Mouse (Mus musculus): Measurements from ENCODE around the gene March10. TPM values are rescaled to one million over a fixed set of nuclear protein-coding genes. Genes with fewer than 3 reads are reported as not detected.

March10 gene
- not detected for total RNA-seq (2021)
- long read RNA-seq, experiment 1: 0 reads
- long read RNA-seq, experiment 2: 0 reads

DNA sequence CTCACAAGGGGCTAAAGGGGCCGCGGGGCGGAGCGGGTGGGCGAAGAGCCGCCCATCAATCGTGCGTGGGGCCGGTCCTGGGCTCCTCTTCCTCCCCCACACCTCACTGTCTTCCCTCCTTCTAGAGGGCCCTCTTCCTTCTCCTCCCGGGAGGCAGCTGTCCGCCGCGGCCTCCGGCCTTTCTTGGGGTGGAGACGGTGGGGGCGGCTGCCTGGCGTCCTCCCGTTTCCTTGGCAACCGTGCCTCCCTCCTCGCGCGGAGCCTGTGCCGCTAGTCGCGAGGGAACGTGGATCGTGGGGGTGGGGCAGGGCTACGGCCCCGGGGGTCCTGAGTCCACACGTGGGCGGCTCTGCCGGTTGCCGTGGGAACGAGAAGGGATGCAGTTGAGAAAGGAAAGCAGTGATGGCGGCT lies at the start of gene March10:
TSS of gene March10 (minus strand) at position 239 of the 411 bp plus-strand sequence.
- peak in 1 of 2 experiments; percentile 20 for DNase-seq

DNA sequence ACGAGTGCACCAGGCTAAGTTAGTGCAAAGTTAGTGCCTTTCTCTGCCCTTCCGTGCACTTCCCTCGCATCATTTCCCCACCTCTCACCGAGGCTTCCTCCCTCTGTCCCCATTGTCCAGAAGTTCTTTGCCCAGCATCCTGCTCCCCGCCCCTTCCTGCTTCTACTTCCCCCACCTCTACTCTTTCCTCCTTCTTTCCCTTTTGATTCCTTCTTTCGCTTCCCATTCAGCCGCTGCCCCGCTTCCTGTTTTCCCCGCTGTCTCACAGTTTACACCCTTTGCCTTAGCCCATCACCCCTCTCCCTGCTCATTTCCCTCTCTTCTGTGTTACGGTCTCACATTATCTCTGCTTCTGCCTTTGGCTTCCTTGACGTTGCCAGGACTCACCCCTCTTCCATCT lies 49.8 kb upstream of the March10 start:
- DNase-seq: peak in 1 of 2 experiments; percentile 69

DNA sequence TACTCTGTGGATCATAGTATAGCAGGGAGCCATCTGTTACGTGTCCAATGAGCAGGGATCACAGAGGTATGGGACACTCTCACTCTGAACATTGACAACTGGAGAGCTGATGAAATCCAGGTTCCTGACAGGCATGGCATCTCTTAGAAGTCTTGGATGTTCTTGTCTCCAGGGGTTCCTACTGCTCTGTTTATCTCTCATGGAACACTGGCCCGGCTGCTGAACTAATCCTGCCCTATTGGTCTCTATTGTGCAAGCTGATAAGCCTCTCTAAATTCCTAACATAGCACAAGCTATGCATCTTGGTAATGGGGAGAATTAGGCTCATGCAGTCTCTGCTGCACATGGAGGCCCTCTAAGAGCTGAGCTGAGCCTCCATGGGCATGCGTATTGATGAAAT lies 48.5 kb upstream of the March10 start:
- no peak for DNase-seq

DNA sequence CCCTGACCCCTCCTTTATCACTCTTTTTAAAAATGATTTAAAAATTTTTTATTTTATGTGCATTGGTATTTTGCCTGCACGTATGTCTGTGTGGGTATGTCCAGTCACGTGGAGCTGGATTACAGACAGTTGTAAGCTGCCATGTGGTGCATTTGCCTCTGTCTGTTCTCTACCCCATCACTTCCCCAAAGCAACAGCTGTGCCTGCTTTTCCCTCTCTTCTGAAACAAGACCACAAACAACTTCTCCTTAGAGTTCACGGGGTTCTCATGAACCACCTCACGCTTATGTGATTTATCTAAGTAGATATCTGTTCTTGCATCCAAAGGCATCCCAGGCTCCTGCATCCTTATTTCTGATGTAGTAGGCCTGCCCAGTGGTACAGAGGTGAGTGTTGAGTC lies 45.8 kb upstream of the March10 start:
- DNase-seq: peak in 1 of 2 experiments; percentile 34

DNA sequence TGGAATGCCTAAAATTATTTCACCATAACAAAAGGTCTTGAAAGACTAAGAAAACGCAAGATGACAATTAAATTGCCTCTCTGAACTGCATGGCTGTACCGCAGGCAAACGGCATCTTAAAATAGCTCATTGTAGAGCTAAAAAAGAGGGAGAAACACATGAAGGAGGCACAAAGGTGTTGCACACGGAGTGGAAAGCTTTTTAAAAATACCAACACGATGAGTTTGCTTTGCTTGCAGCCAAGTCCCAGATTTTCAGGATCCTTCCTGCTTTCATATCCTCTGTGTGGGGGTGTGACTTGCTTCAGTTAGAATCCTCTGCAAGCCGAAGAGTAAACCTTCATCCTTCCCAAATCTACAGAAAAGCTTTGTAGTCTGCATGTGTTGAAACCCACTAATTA lies 41.0 kb upstream of the March10 start:
- no peak for DNase-seq

DNA sequence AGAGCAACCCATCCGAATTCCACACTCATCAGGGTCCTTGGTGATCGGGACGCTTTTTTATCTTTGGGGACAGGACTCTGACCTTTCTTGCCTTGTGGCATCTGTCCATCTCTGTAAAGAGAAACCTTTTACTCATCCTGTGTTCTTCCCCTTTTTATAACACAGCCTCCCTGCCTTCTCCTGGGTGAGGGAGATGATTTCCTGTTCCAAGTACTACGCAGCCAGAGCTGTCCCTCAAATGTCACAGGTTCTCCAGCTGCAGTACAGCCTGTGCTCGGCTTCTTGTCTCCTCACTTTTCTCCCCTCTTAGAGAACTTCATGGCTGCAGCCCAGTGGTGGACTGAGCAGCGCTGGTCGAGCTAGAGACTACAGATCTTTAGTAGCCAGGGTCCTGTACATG lies 40.1 kb upstream of the March10 start:
- DNase-seq: peak; percentile 31 to 33

DNA sequence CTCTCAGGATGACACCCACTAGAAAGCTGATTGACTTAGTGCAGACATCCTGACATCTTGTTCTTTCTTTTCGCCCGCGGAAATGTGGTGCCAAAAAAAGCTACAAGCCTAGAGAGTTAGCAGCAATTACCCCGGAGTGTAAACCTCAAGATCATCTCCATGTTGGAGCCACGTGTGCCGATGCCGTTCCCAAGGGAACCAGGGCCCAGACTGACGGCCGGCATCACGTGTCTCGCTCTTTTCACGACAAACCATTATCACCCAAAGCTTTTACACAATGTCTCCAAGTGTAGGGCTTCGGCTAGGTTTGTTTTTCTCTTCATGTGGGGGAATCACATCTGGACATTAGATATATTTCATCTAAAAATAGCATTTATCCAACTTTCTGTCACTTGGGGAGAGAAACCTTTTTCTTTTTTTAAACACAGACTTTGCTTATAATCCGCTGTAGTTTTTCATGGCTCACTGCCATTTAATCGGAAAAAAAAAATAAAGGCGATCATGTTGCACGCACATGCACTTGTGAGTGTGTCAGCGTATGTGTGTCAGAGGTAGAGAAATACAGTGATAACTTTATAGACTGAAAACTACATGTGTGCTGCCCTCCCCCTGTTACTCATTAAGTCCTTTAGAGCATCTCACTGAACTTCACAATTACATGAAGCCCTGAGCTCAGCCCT lies 39.2 kb upstream of the March10 start:
- DNase-seq: no peak

DNA sequence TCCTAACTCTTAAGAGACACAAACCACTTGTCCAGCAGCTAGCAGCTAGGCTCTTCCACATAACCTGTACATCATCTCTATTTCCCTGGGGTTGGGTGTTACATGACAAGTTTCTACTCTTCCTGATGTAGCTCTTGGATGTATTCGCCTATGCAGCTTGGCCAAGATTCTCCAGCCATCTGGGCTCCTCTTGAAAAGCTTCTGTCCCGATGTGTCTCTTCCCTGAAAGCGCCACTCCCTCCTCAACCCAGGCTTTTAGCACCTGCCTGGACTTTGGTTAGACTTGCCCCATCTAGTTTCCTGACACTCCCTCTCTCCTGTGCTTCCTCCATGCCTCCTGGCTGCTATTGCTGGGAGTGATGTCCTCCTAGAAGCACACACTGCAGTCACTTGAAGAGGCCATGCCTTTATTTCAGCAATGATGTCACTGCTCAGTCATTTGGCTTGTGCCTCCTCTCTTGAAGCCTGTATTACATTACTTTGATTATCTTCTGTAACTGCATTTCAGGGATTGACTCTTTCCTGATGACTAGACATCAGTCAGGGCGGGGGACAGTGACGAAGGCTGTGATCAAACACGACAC lies 38.3 kb upstream of the March10 start:
- DNase-seq: peak; percentile 39 to 40

DNA sequence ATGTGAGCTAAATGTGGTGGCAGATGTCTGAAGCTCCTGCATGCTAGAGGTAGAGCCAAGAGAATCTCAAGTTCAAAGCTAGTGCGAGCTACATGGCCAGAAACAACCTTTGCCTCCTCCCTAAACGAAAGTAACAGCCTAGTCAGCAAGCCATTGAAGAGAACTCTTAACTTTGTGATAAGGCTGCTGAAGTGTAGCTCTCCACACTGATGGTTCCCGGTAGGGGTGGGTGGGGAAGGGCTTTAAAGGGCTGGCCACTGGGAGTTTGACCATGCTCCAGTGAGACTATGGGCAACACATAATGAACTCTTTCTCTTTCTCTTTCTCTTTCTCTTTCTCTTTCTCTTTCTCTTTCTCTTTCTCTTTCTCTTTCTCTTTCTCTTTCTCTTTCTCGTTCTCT lies 35.9 kb upstream of the March10 start:
- DNase-seq: no peak

DNA sequence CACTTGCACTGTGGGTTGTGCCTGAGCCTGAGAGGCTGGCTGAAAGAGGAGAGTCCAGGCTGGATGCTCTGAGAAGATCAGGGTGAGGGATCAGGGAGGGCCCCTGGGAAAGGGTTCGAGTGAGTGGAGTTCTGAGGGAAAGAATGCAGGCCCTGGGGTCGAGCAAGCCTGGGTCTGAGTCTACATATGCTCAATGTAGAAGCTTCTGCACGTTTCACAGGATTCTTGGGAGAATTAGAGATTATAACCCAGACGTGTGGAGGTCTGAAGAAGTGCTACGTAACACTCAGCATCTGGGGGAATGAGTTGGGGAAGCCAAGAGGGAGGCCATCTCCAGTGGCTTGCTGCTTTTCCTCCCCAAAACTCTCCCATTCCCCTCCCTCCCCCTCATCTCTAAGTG lies 34.4 kb upstream of the March10 start:
- DNase-seq: no peak

DNA sequence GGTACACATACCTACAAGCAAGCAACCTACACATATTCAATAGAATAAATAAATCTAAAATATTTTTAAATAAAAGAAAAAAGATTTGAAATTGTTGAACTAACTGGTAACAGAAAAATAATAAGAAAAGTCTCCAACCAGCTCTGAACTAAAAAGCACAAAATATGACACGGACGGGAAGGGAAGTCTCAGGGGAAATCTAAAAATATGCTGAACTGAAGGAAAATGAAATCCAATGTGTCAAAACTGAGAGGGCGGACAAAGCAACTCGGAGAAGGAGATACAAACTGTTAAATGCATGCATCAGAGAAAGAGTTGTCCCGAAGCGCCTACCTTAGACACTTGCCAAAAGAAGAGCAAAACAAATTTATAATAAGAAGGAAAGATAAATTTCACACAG lies 28.9 kb upstream of the March10 start:
- DNase-seq: no peak

DNA sequence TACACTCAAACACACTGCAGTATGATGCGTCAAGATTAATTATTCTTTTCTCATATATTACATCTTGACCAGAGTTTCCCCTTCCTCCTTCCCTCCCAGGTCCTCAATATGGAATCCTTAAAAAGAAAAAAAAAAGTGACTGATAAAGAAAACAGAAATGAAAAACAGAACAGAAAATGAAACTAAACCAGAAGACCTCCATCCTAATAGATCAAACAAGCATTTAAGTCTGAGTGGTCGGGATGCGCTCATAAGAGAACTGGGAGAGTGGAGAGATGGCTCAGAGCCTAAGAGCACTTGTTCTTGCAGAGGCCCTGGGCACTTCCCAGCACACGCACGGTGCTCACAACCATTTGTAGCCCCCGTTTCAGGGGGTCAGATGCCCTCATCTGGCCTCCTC lies 28.5 kb upstream of the March10 start:
- no peak for DNase-seq

DNA sequence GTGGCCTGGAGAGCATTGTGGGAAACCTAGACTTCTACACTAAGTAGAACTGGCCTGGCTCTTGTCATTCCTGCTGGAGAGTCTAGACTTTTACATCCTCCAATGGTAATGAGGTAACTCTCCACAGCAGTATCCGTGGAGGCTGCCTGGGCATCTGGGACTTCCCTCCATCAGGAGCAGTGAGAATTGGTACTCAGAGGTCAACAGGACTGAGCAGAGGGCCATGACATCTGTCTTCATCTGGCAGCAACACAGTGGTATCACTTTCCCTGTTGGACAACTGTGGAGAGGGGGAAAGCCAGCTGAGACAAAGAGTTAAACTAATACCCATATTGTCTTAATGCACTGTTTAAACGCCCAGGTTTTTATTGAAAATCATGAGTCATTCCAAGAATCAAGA lies 26.2 kb upstream of the March10 start:
- DNase-seq: no peak

DNA sequence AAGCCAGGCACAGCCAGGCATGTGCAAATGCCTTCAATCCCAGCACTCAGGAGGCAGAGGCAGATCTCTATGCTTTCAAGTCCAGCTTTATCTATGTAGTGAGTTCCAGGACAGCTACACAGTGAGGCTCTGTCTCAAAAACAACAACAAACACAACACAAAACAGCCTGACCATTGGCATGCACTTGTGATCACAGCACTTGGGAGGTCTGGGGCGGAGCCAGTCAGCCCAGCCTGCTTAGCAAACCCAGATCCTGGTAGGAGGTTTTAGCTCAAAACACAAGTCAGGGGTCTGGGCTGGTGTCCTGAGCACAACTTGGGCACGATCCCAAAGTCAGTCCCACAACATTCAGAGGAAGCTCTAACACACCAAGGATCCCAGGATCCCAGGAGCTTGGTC lies 18.2 kb upstream of the March10 start:
- DNase-seq: no peak

DNA sequence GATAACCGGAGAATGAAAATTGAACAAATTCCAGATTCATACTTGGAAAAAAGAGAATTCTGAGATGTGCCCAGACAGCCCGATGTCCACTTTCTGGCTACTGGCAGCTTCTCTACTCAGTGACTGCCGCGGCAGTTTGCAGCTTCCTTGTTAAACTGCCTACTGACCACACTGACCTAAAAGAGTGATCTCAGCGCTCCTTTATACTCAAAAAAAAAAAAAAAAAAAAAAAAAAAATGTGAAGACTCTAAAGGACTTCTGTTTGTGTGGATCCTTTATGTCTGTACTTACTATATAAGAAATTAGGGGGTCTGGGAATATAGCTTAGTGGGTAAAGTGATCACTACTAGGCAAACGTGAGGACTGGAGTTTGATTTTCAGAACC lies 17.8 kb upstream of the March10 start:
- DNase-seq: no peak

DNA sequence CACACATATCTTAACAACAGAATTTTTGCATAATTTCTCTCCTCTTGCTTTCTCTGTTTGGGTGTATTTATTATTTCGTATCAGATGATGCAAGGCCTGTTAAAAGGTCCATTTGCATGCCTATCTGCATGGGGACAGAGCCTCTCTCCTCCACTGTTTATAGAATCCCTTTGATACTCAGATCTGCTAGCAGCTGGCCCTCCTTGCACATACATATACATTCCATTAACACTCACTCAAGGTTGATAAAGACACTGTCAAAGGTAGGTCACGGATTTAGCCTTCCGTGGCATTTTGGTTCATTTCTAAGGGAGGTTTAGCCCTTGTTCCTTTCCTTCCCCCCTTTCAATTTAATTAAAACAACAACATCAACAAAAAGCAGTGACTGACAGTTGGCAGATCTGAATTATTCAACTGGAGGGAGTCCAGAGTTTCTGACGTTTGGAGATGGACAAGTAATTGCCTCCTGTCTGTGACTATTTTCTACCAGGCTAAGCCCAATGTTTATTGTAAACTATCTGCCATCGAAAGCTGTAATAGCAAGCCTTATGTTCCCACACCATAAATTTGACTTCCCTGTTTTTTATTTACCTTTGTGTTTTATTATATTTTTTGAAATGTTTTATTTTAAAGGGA lies 17.3 kb upstream of the March10 start:
- DNase-seq: no peak

DNA sequence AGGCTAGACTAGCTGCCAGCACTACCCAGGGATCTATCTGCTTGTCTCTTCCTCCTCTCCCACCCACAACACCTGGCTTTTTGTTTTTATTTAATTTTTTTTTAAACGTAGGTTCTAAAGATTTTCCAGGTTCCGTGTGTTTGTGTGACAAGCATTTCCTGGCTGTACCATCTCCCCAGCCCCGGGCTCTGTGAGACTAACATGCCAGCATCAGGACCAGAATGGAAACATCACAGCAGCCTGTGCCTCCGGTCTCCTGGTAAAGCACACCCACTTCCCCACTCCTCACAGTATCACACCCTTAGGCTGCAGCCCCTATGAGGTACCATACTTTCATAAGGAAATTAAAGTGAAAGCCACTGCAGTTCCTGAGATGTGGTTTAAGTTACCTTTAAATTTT lies 16.1 kb upstream of the March10 start:
- no peak for DNase-seq

DNA sequence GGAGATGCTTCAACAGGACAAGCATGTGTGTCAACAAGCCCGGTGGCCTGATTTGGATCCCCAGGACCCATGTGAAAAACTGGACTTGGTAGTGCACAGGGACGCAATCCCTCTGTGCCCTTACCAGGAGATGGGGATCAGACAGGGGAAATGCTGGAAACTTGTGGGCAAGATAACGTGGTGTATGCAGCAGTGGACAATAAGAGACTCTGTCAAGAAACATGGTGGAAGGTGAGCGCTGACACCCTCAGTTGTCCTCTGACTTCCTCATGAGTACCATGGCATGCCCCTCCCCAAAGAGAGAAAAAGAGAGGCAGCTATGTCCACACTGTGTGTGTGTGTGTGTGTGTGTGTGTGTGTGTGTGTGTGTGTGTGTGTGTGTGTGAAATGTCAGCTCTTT lies 14.4 kb upstream of the March10 start:
- DNase-seq: no peak

DNA sequence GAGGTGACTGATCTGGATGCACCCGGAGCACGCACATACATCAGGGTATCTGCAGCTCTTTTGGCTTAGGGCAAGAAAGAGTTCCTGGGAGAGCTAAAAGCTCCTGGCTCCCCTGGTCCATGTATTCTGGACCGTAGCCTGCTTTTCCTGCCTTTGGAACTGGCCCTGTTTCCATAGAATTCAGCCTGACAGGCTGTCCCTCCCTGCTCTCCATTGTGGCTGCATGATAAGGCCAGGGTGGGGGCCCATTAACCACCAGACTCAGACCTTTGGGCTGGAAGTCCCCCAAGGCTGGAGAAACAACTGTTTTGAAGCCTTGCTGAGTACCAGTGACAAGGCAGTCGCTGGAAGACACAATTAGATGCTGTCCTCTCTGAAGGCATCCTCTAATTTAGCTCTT lies 13.0 kb upstream of the March10 start:
- peak in 1 of 2 experiments; percentile 38 for DNase-seq

DNA sequence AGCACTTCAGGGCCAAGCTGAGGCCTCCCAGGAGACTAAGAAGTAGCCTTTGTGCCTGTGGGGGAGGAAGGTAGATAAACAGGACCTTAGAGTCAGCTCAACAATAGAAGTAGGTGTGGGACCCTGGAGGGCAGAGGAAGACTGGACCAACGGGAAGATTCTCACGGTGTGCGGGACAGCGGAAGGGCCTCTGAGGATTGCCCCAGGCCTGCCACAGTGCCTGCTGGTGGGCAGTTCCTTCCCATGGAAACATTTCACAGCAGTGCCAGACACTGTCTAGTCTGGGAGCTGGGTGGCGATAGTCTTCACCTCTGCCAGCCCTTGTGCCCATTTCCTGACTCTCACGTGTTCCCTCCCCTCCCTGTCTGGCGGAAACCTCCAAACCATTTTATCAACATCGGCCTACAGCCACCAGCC lies 12.6 kb upstream of the March10 start:
- peak in 1 of 2 experiments; percentile 22 for DNase-seq

DNA sequence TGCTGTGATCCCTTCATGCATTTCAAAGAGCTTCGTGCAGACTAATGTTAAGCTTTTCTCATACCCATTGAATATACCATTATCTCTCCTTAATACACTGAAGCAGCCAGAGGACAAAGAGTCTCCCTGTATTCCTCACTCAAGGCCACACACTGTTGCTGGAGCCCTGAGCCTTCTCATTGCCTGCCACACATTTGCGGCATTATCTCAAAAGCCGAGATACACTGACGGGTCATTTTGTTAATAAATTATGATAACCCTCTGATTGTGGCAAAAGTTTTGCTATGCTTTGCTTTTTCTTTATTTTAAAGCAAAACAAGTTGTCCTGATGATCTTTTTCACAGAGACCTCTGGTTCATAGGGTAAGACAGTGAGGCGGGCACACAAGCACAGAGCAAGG lies 11.9 kb upstream of the March10 start:
- no peak for DNase-seq

DNA sequence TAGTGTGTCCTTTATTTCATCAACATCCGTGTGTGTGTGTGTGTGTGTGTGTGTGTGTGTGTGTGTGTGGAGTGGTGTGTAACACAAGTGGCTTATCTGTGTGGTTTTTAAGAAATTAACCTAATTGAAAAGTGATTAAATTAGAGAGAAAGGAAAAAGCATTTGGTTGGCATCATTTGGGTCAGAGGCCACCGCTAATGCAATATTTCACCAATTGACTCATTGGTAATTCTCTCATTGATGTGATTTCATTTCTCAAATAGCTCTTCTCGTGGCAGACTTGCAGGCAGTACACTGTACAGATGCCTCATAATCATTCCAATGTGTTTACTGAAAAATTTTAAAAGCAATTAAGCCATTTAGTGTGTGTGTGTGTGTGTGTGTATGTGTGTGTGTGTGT lies 11.3 kb upstream of the March10 start:
- DNase-seq: no peak

DNA sequence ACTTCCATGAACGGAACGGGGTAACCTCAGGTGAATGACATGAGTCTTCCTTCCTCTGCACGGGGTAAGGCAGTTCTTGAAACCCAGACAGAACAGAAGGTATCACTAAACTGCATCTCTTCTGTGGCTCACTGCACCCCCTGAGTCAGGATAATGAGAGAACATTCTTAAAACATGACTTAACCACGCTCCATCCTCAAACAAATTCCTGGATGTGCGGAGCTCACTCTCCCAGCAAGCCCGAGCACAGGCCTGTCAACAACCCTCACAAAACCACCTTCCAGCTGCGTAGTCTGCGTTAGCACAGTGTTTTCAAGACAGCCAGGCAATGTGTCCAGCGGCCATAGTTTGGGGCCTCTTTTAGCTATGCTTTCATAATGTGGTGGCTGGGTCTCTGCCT lies 10.7 kb upstream of the March10 start:
- DNase-seq: no peak

DNA sequence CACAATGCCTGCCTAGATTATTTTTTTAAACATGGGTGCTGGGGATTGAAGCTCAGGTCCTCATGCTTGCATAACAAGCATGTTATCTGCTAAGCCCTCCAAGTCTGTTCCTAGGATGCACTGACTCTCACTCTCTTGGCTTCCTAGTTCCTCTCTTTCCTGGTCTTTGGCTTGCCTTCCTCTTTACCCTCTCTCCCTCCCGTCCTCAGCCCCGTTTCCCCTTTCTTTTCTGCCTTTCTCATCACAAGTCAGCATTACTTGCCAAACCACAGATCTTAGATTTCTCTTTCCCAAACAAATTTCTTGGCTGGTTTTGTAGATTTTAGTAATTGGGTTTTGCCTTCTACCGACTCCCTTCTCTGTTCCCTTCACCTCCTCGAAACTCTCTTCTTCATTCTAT lies 10.2 kb upstream of the March10 start:
- DNase-seq: peak; percentile 28 to 57
